Mouse (Mus musculus) heart, postnatal 36 days (tissue): ENCODE measurements at regions not wholly inside any gene's neighbourhood (a gene's known extent, or its start where the extent isn't known, plus 50 kb on each side); places are given as distances from the start of the nearest gene placed in this dataset.

Experiments used
- DNase-seq, 2 experiments: peaks; one replicate each; pipeline ENCODE4 v3.0.0; 2021 to 2022
- intact Hi-C: fragments of 180-260 bp; cut with DNase I; formaldehyde crosslinking; loops from one replicate; pipeline ENCODE4 v1.15.1; 2025

DNA sequence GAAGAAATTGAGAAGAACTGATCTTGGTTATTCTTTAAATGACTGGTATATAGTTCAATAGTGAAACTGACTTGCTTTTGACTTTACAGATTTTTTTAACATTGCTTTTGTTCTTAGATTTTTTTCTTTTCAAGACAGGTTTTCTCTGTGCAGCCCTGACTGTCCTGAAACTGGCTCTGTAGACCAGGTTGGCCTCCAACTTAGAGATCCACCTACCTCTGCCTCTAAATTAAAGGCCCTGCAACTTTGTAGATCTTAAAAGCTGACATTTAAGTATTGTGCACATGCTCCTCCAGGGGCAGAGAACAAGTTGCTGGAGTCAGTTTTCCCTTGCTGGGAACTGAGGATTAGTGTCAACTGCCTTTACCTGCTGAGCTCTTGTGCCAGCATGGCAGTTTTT, 132.6 kb upstream of the Impad1 start:
- intact Hi-C loops, result no loop called here
- no peak for DNase-seq

DNA sequence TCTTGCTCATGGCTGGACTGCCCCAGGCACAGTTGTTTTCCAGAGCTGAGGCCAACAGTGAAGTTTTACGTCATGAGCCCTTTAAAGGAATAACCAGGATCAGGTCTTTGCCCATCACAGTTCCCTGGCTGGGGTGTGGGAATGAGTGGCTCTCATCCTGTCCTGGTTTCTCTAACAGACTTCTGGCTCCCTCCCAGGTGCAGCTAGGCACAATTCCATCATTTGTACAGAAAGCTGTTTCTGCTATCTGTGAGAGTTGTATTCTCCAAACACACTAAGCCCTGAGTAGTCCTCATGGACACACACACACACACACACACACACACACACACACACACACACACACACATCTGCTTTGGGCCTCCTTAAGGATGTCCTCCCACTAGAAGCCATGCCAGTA, 127.1 kb upstream of the Impad1 start:
- no peak for DNase-seq
- intact Hi-C loops, result no loop called here

DNA sequence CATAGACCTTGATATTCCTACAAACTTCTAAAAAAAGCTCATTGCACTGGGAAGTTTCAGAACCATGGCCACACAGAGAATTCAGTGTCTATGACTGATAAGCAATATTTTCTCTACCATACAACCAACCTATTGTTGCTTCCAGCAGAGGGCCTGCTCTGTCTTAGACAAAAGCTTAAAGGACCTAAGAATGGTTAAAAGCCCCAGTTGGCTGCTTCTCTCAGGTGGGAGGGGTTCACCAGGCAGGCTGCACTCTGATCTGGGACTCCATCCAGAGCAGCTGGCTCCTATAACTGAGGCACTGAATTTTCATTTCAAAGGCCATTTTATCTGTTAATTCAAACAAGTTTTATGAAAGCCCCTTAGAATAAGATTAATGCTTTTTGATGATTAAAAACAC, 82.1 kb upstream of the Impad1 start:
- intact Hi-C loops, result no loop called here
- DNase-seq, result no peak

DNA sequence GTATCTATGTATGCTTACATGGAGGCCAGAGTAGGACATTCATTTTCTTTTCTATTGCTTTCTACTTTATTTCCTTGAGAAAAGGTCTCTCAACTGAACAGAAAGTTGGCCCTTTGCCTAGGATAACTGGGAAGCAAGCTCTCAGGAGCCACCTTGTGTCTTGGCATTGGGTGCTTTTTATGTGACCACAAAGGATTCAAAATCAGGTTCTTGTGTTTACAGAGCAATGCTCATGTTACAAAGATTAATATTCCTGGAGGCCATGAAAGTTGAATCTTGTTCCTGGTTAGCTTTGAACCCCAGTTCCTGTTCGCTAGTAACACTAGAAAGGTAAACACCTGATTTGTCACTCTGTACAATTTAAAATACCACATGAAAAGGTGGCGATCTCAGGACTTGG, 65.2 kb upstream of the Impad1 start:
- DNase-seq, result no peak
- intact Hi-C loops, result no loop called here
